Mouse (Mus musculus): ENCODE measurements around the gene Commd4.

DNA sequence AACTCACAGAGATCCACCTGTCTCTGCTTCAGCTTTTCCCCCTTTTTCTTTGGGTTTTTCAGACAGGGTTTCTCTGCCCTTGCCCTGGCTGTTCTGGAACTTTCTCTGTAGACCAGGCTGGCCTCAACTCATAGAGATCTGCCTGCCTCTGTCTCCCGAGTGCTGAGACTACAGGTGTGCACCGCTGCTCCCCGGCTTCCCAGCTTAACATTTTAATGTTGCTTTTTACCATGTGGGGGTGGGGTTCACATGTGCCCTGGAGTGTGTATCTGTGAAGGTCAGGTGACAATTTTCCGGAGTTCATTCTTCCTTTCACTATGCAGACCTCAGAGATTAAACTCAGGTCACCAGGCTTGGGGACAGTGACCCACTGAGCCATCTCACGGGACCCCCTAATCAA is 7.9 kb downstream of the Commd4 start:
- TF ChIP-seq EP300 (IDR thresholded peaks at IDR 0.05; ENCODE audit: low read depth) (no peak), CTCF (IDR thresholded peaks at IDR 0.05; ENCODE audit: low read depth) (no peak)
